Mouse (Mus musculus): ENCODE data around the gene Gtpbp3.

The Gtpbp3 gene

GRCm38 (mm10) chr8:71534263-71534810 is 46.4 kb downstream of the Gtpbp3 start:
- no peak for DNase-seq (ENCODE audit: low spot score)

- no peak for DNase-seq (ENCODE audit: low spot score)
Measured at GRCm38 (mm10) chr8:71535663-71536062, 47.8 kb downstream of the Gtpbp3 start.

DNA sequence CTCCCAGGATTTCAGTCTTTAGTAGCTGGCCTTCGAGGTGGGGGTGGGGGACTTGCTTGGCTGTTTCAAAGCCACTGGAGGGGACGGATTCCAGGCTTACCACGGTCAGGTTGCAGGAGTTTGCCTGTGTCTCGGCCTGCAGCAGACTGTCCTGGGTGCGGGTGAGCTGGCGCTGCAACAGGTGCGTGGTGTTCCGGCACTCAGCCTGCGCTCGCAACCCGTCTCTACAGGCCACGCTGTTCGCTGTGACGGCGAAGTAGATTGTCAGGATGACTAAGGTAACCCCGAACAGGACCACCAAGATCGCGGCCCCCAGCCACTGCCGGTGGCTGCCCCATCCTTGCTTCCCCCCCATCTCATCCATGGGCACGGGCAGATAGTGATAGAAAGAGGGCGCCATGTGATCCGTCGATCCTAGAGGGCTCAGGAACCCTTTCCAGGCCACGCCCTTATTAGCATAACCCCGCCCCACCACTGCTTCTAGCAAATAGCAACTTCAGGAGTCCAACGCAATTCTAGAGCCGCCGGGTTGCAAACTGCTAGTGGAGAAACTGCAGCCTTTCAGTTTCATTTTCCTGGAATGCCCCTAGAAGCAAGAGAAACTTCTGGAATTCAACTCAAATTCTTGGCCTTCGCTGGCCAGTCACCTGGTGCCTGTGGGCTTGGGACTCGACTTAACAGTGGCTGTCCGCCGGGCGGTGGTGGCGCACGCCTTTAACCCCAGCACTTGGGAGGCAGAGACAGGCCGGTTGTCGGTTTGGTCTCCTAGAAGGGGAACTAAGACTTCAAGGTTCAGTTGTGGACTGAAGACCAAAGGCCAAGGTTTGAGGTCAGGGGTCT is 49.3 kb downstream of the Gtpbp3 start, which contains the start of gene Bst2:
Bst2 (minus strand) TSS at position 429 of the 840 bp plus-strand sequence.
- DNase-seq (ENCODE audit: low spot score), result peak; percentile 92

DNA sequence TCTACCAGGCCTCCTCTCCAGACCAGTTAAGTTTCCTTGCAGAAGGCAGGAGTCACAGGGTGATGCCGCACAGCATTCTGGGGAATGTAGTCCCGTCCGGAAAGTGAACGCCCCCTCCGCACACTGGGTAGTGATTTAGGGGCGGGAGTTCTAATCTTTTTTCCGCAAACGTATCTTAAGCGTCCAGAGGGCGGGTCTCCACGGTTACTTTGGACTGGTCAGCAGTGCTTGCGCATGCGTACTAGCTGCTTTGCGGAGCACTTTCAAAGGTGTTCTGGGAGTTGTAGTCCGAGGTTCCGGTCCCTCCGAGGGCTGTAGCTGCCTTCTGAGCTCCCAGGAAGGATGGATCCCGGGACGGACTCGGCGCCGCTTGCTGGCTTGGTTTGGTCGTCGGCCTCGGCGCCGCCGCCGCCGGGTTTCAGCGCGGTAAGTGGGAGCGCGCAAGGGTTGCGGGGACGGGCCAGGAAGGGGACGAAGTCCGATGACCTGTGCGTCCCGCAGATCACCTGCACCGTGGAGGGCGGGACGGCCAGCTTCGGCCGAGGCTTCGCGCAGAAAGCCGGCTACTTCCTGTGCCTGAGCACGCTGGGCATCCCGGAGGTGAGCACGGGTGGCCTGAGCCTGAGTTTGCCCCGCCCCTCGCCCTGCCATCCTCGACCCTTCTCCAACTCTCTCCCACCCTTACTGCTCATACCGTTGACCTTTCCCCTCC is 54.9 kb downstream of the Gtpbp3 start, which contains the start of gene Mvb12a:
Mvb12a (plus strand) TSS at position 291 of the 712 bp plus-strand sequence.
- DNase-seq (ENCODE audit: low spot score), result peak; percentile 95

- DNase-seq (ENCODE audit: low spot score), result no peak
Measured at GRCm38 (mm10) chr8:71543755-71544154, 55.9 kb downstream of the Gtpbp3 start.

- DNase-seq (ENCODE audit: low spot score), result no peak
Measured at GRCm38 (mm10) chr8:71545053-71545452, 57.1 kb downstream of the Gtpbp3 start.

DNA sequence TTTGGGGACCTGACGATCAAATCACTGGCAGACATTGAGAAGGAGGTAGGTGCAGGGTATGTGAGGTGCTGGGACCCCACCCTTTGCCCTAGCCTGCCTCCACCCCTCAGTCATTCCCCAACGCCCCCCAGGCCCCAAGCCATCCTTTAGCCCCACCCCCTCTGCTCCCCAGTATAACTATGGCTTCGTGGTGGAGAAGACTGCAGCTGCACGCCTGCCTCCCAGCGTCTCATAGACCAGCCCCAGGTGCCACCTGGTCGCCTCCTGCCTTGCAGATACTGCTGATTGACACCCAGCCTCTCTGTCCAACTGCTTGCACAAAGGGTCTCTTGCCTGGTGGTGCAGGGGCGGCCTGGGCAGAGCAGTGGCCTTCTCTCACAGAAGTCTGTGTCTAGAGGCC is 59.7 kb downstream of the Gtpbp3 start:
- no peak for DNase-seq (ENCODE audit: low spot score)
